Mouse (Mus musculus): Measurements from ENCODE around the gene Fgfr2.

DNA sequence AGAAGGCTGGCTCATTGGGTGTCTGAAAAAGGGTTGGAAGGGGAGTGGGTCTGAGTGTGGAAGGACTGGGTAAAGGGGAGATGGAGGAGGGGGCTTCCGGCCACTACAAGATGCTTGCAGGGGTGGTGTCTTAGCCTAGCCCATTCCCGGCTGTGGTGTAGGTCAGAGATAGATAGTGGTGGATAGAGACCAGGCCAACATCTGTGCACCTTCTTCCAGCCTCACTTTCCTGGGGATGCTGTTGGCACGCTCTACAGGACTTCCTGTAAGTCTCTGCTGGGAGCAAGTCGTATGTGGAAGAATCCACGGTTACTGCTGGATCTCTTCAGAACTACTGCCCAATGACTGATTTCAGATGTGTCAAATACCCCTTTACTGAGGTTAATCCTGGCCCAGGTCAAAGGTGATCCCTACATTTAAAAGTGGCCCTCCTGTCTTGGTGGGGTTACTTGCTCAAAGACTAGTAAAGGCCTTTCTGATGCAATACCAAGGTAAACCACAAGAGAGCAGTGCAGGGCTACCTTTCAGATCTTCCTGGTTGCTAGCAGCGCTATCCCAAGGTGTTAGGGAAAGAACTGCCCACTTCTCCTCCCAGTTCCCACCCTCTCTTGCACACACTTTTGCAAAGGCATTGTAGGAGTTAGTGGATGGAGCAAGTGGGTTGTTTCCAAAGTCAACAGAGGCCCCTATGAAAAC, 896.6 kb downstream of the Fgfr2 start:
- TF ChIP-seq CTCF (IDR thresholded peaks at IDR 0.05; ENCODE audit: insufficient read depth, low read length) (peak; percentile 74), POLR2A (IDR thresholded peaks at IDR 0.05; ENCODE audit: borderline replicate concordance, extremely low read depth, low read depth, low read length) (no peak)
